Mouse (Mus musculus) lung, postnatal 0 days (tissue): Measurements from ENCODE around the gene Ninj1.

ENCODE experiments used
- CTCF ChIP-seq: IDR thresholded peaks from 2 replicates; pipeline ENCODE4 v1.5.1; 2016; ENCODE audit warnings: antibody characterized with exemption, mild to moderate bottlenecking
- EP300 ChIP-seq: IDR thresholded peaks from 2 replicates; pipeline ENCODE4 v1.6.1; 2016; ENCODE audit warnings: antibody characterized with exemption, mild to moderate bottlenecking, control low read depth

DNA sequence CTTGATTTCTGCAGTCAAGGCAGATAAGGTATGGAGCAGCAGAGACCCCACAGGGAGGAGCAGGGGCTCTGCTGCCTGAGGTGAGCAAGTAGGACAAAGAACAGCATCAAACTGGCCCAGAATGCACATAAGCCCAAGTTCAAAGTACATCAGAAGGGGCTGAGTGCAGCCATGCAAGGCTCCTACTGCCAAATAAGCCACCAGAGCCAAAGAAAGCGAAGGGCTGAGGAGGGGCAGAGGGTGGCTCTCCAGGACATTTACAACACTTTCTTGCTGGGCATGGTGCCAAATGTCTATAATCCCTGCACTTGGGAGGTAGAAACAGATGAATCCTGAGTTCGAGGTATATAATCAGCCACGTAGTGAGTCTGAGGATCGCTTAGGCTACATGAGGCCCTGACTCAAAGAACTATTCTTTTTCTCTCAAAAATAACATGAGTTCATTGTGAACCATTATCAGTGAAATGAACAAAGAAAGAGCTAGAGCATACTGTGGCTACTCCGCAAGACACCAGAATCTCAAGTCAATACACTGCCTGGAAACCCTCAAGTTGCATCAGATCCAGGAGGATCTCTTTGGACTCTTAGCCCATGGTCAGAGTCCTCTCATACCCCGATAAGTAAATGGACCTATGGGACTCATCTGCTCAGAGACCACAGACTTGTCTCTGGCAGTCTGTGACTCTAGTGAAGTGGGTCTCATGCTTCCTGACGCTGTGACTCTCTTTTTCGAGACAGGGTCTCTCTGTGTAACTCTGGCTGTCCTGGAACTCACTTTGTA, 46.7 kb downstream of the Ninj1 start:
- no peak for TF ChIP-seq CTCF
- TF ChIP-seq EP300, result no peak
